Mouse (Mus musculus) gonadal fat pad, adult 2 months (tissue): ENCODE data around the gene Hbq1b. TPM values are rescaled to one million over a fixed set of nuclear protein-coding genes. Genes with fewer than 3 reads are reported as not detected.
A peak's percentile ranks its signal among the peaks of the same experiment; 100 is the strongest.
"Not testable (repeated sequence)": the region's sequence is repeated elsewhere in the genome, so short reads cannot be mapped to it uniquely, and the experiment has no call there.

Experiments
- DNase-seq: peaks from one replicate; pipeline ENCODE4 v3.0.0-alpha.2; 2012; ENCODE audit warnings: low read depth
- polyA plus RNA-seq: library from polyadenylated mRNA; depleted of rRNA; stranded (reverse); fragments of >200 nt; gene quantifications from 2 replicates; pipeline ENCODE4 v1.2.3, GENCODE M21; 2012; rRNA removed

Gene Hbq1b
- polyA plus RNA-seq, 1 experiment, result 0.24 TPM

DNA sequence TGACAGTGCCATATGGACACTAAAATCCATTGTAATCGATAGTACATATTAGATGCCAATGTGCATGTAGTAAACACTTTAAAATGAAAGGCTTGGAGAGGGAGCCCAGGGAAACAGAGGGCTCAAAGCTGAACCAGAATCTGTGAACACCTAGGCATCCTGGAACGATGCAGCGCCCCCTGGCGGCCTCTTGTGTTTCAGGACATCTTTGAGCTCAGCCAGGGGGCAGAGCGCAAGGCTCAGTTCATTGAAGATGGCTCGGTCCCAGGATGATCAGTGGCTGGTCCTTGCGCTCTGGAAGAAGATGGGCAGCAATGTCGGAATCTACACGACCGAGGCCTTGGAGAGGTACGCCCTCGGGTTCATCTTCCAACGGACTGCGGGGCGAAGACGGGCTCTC lies 13.1 kb downstream of the Hbq1b start, which contains the start of gene Hbq1a:
Gene Hbq1a (plus strand): TSS at position 205 of the 400 bp plus-strand sequence.
- DNase-seq, result not testable (repeated sequence)

DNA sequence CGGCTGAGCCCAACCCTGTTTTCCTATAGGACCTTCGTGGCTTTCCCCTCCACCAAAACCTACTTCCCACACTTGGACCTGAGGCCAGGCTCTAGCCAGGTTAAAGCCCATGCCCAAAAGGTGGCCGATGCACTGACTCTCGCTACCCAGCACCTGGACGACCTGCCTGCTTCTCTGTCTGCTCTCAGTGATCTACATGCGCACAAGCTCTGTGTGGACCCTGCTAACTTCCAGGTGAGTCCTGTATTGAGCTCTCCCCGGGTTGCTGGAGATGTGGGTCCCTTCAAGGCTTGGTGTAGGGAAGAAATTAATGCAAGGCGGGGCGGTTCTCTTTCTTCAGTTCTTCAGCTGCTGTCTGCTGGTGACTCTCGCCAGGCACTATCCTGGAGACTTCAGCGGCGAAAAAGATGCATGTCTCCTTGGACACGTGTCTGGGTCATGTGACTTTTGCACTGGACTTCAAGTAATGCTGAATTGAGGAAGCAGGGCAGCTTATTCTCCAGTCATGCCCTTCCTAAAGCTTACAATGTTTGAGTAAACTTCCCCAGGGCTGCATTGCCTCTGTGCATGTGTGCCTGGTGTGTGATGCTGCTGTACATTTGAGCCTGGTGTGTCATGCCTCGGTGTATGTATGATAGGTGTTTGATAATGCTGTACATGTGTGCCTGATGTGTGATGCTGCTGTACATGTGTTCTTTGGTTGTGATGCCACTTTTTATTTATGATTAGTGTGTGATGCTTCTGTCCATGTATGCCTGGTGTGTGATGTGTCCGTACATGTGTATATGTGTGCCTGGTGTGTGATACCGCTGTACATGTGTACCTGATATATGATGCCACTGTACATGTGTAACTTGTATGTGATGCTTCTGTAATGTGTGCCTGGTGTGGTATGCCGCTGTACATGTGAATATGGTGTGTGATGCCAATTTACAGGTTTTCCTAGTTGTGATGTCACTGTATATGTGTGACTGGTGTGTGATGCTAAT lies 13.8 kb downstream of the Hbq1b start:
- no peak for DNase-seq

DNA sequence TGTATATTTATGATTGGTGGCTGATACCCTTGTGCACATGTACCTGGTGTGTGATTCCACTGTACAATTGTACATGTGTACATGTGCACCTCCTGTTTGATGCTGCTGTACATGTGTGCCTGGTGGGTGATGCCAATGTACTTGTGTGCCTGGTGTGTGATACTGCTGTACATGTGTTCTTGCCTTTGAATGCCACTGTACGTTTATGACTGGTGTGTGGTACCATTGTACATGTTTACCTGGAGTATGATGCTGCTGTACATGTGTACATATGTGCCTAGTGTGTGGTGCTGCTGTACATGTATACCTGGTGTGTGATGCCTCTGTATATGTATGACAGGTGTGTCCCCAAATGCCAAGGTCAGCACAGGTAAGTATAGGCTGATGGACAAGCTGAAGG lies 14.7 kb downstream of the Hbq1b start:
- DNase-seq, result no peak

DNA sequence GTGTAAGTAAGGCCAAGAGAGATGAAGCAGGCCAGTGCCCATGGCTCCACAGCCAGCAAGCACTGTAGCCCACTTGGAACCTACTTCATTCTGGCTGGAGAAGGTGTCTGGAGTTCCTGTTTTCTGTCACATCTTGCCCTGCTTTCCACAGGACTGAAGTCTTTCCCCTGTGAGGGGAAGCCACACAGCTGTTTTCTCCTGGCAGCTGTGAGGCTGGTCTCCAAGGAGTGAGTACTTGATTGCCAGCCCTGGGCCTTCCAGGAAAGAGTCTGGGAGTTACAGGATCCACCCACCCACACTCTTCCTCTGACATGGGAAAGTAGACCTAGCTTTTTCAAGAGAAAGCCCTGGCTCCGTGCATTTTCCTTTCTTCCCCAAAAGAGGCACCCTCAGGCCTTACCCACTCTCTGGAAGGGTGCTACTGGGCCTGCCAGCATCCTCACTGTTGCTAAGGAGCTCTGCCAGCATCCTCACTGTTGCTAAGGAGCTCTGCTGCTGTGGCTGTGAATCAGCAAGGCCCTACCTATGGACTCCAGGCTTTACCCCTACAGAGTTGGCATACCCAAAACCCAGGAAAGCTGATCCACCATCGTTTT lies 16.2 kb downstream of the Hbq1b start:
- DNase-seq, result no peak

DNA sequence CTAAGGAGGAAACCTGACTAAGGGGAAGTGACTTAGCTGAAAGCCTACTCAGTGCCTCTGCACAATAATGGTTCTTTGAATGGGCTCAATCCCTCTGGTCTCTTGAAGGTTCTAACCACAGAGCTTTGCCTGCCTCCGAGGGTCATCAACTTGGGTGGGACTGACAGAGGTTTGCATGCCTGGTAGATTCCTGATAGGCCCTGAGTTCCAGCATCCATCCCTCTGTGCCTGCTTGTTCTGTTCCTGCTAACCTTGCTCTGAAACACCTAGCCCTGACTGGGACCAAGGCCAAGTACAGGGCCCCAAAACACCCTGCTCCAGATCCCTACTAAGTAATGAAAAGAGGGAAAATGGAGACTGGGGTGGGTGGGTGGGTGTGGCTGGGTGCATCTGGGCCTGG lies 16.7 kb downstream of the Hbq1b start:
- DNase-seq, result no peak

DNA sequence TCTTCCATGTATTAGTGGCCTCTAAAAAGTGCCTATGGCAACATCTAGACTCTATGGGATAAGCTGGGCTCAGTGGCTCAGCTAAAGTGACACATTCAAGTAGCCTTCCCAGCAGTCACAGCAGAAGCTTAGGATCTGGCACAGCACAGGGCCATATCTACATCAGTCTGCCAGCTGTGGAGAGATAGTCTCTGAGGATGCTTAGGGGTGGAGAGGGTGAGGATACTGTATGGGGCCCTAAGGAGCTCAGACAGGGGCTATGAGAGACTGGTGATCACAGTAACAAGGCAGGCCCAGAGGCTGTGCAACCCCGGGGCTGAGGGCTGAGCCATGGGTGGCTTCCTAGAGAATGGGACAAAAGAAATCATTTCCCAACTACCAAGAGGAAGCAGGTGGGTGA lies 20.2 kb downstream of the Hbq1b start:
- no peak for DNase-seq

DNA sequence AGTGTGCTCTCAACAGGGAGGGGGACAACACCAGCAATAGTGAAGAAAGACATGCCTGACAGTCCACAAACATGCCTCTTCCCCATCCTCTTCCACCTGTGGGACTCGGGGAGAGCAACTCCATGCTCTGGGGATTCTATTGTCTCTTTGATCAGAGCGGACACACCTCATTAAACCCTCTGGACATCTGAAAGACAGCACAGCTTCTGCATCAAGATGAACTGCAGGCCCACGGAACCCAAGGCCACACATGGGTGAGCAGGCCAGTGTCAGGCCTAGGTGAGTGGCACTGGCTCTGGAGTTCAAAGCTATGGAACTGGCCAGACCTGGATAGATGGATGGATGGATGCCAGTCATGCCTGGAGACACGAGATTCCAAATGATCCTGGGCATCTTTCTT lies 22.7 kb downstream of the Hbq1b start:
- no peak for DNase-seq

DNA sequence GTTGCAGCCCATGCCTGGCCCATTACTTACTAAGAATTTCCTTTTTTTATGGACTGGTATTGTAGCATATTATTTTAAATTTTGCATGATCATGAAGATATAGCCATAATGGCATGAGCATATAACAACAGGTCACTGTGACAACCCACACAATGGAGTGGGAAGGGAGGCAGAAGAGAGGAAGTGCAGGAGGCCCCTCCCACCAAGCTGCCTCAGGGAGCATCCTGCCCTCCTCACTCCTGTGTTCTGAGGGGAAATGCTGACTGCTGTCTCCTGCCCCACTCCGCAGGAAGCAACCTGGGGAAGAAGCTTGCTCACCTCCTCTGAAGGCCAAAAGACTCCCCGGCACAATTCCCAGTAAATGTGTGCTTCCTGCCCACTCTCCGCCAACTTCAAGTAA lies 23.2 kb downstream of the Hbq1b start:
- DNase-seq, result no peak

DNA sequence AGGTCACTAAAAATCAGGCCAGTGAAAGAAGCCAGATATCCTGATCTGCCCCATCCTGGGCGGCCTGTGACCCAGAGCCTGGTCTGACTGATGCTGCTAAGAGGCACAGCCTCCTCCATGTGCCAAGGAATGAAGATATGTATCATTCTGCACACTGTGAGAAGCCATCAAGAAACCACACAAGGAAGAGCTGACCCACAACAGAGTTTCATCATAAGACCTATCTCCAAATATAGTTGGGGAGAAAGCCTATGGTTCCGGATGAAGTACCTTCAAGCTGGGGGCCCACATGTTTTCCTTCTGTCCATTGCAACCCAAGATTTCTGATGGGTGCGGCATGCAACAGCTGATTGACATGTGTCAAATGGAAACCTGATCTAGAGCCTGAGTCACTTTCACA lies 29.2 kb downstream of the Hbq1b start:
- no peak for DNase-seq

DNA sequence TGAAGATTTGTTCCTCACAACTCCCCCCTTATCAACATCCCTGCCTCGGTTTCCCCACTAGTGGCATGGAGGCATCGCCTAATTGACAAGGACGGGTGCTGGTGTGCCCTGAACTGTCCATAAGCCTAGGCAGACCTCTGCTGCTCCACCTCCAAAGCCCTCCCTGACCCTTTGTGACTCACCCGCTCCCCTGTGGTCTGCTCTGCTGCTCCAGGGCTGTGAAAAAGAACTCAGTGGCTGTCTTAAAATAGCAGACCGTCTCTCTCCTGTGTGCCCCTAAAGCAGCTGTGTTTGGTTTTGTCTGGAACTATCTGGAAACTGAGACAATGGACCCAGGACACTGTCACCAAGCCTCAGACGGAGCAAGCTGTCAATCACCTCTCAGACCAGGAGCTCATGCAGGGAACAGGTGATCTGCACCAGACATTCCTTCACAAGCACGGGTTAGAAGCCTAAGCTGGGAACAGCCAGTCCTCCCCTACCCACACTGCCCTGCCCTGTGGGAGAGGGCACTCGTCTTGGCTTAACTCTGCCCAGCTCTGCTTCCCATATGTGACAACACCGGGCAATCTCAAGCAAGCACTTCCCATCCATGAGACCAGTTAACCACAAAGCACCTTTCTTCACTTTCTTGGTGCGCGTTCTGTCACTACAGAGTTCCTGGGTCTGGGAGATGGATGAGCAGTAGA lies 33.9 kb downstream of the Hbq1b start:
- no peak for DNase-seq

DNA sequence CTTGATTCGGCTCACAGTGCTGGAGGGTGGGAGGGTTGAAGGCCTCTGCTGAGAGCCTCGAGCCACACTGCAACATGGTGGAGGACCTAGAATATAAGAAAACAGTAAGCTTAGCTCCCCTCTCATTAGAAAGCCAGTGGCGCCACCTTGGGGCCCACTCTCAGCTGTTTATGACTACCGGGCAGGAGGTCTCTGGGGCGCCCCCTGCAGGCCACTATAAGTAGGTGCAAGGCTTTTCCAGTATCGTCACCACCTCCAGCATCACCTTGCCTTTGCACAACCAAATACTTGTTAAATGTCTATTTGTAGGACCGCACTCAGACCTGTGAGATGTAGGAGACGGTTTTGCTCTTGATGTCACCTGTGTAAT lies 34.4 kb downstream of the Hbq1b start:
- DNase-seq, result no peak

DNA sequence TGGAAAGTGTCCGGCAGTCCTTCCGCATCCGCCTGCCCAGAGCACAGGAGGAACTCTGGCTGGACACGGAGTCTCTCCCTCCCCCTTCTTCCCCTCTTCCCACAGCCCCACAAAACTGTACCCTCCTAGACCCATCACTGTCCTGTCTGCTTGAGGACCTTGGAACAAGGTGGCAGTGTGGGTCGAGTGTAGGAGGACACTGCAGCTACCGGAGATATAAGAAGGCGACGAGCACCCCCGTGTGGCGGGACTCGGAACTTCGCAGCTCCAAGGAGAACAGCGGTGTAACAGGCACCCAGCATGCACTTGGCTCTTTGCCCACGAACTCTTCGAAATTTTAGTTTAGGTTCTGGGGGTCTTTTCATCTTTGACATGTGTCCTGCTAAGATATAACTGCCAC lies 37.8 kb downstream of the Hbq1b start:
- DNase-seq, result no peak

DNA sequence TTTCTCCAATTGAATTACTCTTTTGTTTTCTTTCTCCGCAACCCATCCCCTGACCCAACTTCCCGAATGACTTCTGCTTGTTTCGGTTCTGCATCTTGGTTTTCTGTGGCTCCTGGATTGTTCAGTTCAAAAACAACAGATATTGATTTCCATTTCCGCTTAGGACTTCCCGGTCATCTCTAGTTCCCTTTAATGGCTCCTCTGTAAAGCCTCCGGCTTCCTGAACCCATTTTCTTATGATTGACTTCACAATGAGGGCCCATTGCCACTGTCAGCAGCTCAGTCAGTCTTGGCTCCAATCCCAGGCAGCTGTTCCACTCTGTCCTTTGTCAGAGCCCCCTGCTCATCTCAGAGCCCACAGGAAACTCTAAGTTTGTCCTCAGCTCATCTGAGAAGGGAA lies 44.3 kb downstream of the Hbq1b start:
- DNase-seq, result no peak

DNA sequence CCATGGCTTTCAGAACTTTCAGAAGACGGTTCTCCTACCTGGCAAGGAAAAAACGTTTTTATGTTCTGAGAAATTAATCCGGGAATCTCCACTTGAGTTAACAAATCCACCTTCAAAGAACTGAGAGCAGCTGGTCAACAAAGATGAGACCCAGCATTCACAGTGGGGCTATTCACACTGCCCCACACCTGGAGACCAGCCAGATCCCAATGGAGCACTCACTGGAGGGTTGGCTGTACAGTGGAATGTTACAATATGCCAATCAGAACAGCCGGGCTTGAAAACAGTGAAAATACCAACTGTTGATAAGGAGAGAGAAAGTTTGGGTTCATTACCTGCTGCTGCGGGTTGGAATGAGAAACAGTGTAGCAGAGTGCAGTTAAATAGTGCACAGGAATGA lies 45.1 kb downstream of the Hbq1b start:
- no peak for DNase-seq

DNA sequence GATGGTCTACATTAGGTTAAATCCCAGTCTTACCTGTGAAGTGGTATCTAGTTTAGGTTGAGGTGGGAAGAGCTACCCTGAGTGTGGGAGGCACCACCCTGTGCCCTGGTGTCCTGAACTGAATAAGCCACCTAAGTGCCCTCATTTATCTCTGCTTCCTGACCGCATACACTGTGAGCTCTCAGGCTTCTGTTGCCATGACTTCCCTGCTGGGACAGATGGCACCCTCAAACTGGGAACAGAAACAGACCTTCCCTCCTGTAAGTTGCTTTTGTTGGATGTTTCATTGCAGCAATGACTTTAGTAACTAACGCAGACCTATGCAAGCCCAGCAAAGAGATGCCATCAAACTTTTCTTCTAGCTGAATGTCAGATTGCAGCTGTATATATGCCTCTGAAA lies 46.5 kb downstream of the Hbq1b start:
- no peak for DNase-seq

DNA sequence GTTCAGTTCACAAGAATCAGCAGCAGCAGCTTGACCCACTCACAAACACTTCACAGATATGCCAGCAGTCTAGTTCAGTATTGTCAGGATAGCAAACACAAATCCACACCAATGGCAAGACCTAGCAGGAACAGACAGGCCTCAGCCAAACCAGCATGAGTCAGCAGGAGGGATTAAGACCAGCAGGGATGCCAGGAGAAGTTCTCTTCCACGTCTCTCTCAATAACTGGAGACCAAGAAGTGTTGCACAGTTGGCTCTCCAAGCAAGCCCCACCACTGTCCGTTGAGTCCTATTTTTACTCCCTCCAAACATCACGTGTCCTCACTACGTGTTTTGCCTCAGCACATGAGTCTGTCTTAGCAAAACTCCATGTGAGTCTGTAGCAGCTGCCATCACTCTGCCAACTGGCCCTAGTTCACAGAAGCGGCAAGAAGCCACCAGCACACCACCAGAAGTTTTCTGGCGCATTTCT lies 49.7 kb downstream of the Hbq1b start:
- peak; percentile 80 for DNase-seq

Other genes starting within 250 kb of the Hbq1b start
- 0.34 and 0.42 TPM in 2 replicates for gene Il9r, start 86.7 kb upstream of the Hbq1b start, polyA plus RNA-seq
- gene Snrnp25, start 81.5 kb upstream of the Hbq1b start, polyA plus RNA-seq, result 16.4 and 18.9 TPM in 2 replicates
- gene Rhbdf1, start 64.7 kb upstream of the Hbq1b start, polyA plus RNA-seq, result 98.4 and 128 TPM in 2 replicates
- gene Mpg, start 60.5 kb upstream of the Hbq1b start, polyA plus RNA-seq, result 25.3 and 29.2 TPM in 2 replicates
- 84.1 and 133 TPM in 2 replicates for gene Nprl3, start 19.3 kb upstream of the Hbq1b start, polyA plus RNA-seq
- not detected in 2 replicates for gene Hba-x, start 10.6 kb upstream of the Hbq1b start, polyA plus RNA-seq
- 903 and 2,048 TPM in 2 replicates for gene Hba-a1, start 3.5 kb upstream of the Hbq1b start, polyA plus RNA-seq
- gene Hba-a2, start 9.5 kb downstream of the Hbq1b start, polyA plus RNA-seq, result 2,488 and 5,855 TPM in 2 replicates
- 0.42 and 0.45 TPM in 2 replicates for gene Hbq1a, start 13.1 kb downstream of the Hbq1b start, polyA plus RNA-seq
- 9.6 and 11.7 TPM in 2 replicates for gene Sh3pxd2b, start 60.9 kb downstream of the Hbq1b start, polyA plus RNA-seq
- gene Ubtd2, start 168.4 kb downstream of the Hbq1b start, polyA plus RNA-seq, result 11.2 and 12.2 TPM in 2 replicates
- gene Efcab9, start 245.1 kb downstream of the Hbq1b start, polyA plus RNA-seq, result 0.50 and 0.74 TPM in 2 replicates
- 8.3 and 8.4 TPM in 2 replicates for gene Stk10, start 246.3 kb downstream of the Hbq1b start, polyA plus RNA-seq